Mouse (Mus musculus): ENCODE data around the gene Smyd2. TPM values are rescaled to one million over a fixed set of nuclear protein-coding genes. Genes with fewer than 3 reads are reported as not detected.

The Smyd2 gene
- polyA plus RNA-seq, 1 experiment: 36.5 TPM

- no peak overlapping the region for H3K4me3 ChIP-seq (ENCODE audit: control insufficient read depth, insufficient read depth, low read length)
- DNase-seq: no peak
- WGBS: 91% methylated on average over 4 of the region's 4 CpGs
- peaks cover 10% of the 10 kb centered on the region for H3K4me1 ChIP-seq (replicated peaks; ENCODE audit: control insufficient read depth, insufficient read depth, low read length)
- no peak overlapping the region for H3K27ac ChIP-seq (ENCODE audit: control insufficient read depth, insufficient read depth, low read length)
- no peaks in the 10 kb centered on the region for H3K27me3 ChIP-seq (ENCODE audit: control insufficient read depth, insufficient read depth, low read length)
- TF ChIP-seq POLR2A (IDR thresholded peaks at IDR 0.05; ENCODE audit: control insufficient read depth, extremely low read depth, insufficient read depth, low read length, poor library complexity): no peak
- TF ChIP-seq CTCF (IDR thresholded peaks at IDR 0.05; ENCODE audit: borderline replicate concordance, control insufficient read depth, extremely low read depth, insufficient read depth, low read length, poor library complexity): no peak
- H3K36me3 ChIP-seq (ENCODE audit: control insufficient read depth, insufficient read depth, low read length): no peaks in the 10 kb centered on the region
These were observed 50.1 kb downstream of the Smyd2 start for GRCm38 (mm10) chr1:189872050-189872449.

GRCm38 (mm10) chr1:189871625-189872024, 50.5 kb downstream of the Smyd2 start:
- Histone ChIP-seq H3K36me3 (ENCODE audit: control insufficient read depth, insufficient read depth, low read length) (no peaks in the 10 kb centered on the region), H3K27ac (ENCODE audit: control insufficient read depth, insufficient read depth, low read length) (no peak overlapping the region), H3K4me1 (replicated peaks; ENCODE audit: control insufficient read depth, insufficient read depth, low read length) (peaks cover 15% of the 10 kb centered on the region), H3K4me3 (ENCODE audit: control insufficient read depth, insufficient read depth, low read length) (no peak overlapping the region), H3K27me3 (ENCODE audit: control insufficient read depth, insufficient read depth, low read length) (no peaks in the 10 kb centered on the region)
- TF ChIP-seq POLR2A (IDR thresholded peaks at IDR 0.05; ENCODE audit: control insufficient read depth, extremely low read depth, insufficient read depth, low read length, poor library complexity) (no peak), CTCF (IDR thresholded peaks at IDR 0.05; ENCODE audit: borderline replicate concordance, control insufficient read depth, extremely low read depth, insufficient read depth, low read length, poor library complexity) (no peak)
- DNase-seq: no peak
- 86% methylated on average over 8 of the region's 8 CpGs for WGBS

GRCm38 (mm10) chr1:189870539-189870938, 51.6 kb downstream of the Smyd2 start:
- Histone ChIP-seq H3K27ac (ENCODE audit: control insufficient read depth, insufficient read depth, low read length) (no peak overlapping the region), H3K36me3 (ENCODE audit: control insufficient read depth, insufficient read depth, low read length) (no peaks in the 10 kb centered on the region), H3K4me1 (replicated peaks; ENCODE audit: control insufficient read depth, insufficient read depth, low read length) (peaks cover 25% of the 10 kb centered on the region), H3K4me3 (ENCODE audit: control insufficient read depth, insufficient read depth, low read length) (no peak overlapping the region), H3K27me3 (ENCODE audit: control insufficient read depth, insufficient read depth, low read length) (no peaks in the 10 kb centered on the region)
- DNase-seq: no peak
- 93% methylated on average over 8 of the region's 8 CpGs for WGBS
- TF ChIP-seq CTCF (IDR thresholded peaks at IDR 0.05; ENCODE audit: borderline replicate concordance, control insufficient read depth, extremely low read depth, insufficient read depth, low read length, poor library complexity): no peak
- TF ChIP-seq POLR2A (IDR thresholded peaks at IDR 0.05; ENCODE audit: control insufficient read depth, extremely low read depth, insufficient read depth, low read length, poor library complexity): no peak

GRCm38 (mm10) chr1:189869651-189870270, 52.4 kb downstream of the Smyd2 start:
- Histone ChIP-seq H3K27me3 (ENCODE audit: control insufficient read depth, insufficient read depth, low read length) (no peaks in the 10 kb centered on the region), H3K4me1 (replicated peaks; ENCODE audit: control insufficient read depth, insufficient read depth, low read length) (peaks cover 30% of the 10 kb centered on the region), H3K4me3 (ENCODE audit: control insufficient read depth, insufficient read depth, low read length) (no peak overlapping the region), H3K36me3 (ENCODE audit: control insufficient read depth, insufficient read depth, low read length) (no peaks in the 10 kb centered on the region), H3K27ac (ENCODE audit: control insufficient read depth, insufficient read depth, low read length) (no peak overlapping the region)
- TF ChIP-seq POLR2A (IDR thresholded peaks at IDR 0.05; ENCODE audit: control insufficient read depth, extremely low read depth, insufficient read depth, low read length, poor library complexity): no peak
- TF ChIP-seq CTCF (IDR thresholded peaks at IDR 0.05; ENCODE audit: borderline replicate concordance, control insufficient read depth, extremely low read depth, insufficient read depth, low read length, poor library complexity): peak; percentile 58; the same call in 1 of the 2 replicates
- WGBS: 95% methylated on average over 18 of the region's 18 CpGs
- DNase-seq: peak; percentile 24

GRCm38 (mm10) chr1:189868036-189868435, 54.1 kb downstream of the Smyd2 start:
- Histone ChIP-seq H3K36me3 (ENCODE audit: control insufficient read depth, insufficient read depth, low read length) (no peaks in the 10 kb centered on the region), H3K4me3 (ENCODE audit: control insufficient read depth, insufficient read depth, low read length) (no peak overlapping the region), H3K27ac (ENCODE audit: control insufficient read depth, insufficient read depth, low read length) (no peak overlapping the region), H3K27me3 (ENCODE audit: control insufficient read depth, insufficient read depth, low read length) (no peaks in the 10 kb centered on the region), H3K4me1 (replicated peaks; ENCODE audit: control insufficient read depth, insufficient read depth, low read length) (peaks cover 30% of the 10 kb centered on the region)
- no peak for TF ChIP-seq POLR2A (IDR thresholded peaks at IDR 0.05; ENCODE audit: control insufficient read depth, extremely low read depth, insufficient read depth, low read length, poor library complexity)
- TF ChIP-seq CTCF (IDR thresholded peaks at IDR 0.05; ENCODE audit: borderline replicate concordance, control insufficient read depth, extremely low read depth, insufficient read depth, low read length, poor library complexity): no peak
- WGBS: 90% methylated on average over 10 of the region's 10 CpGs
- peak; percentile 27 for DNase-seq

GRCm38 (mm10) chr1:189867497-189867896, 54.7 kb downstream of the Smyd2 start:
- Histone ChIP-seq H3K4me3 (ENCODE audit: control insufficient read depth, insufficient read depth, low read length) (no peak overlapping the region), H3K27me3 (ENCODE audit: control insufficient read depth, insufficient read depth, low read length) (no peaks in the 10 kb centered on the region)
- DNase-seq: no peak

More at GRCm38 (mm10) chr1:189867497-189867896, 54.7 kb downstream of the Smyd2 start:
- TF ChIP-seq POLR2A (IDR thresholded peaks at IDR 0.05; ENCODE audit: control insufficient read depth, extremely low read depth, insufficient read depth, low read length, poor library complexity) (no peak), CTCF (IDR thresholded peaks at IDR 0.05; ENCODE audit: borderline replicate concordance, control insufficient read depth, extremely low read depth, insufficient read depth, low read length, poor library complexity) (no peak)
- Histone ChIP-seq H3K27ac (ENCODE audit: control insufficient read depth, insufficient read depth, low read length) (peak overlapping the region; percentile 92), H3K4me1 (replicated peaks; ENCODE audit: control insufficient read depth, insufficient read depth, low read length) (peaks cover 30% of the 10 kb centered on the region), H3K36me3 (ENCODE audit: control insufficient read depth, insufficient read depth, low read length) (no peaks in the 10 kb centered on the region)
- WGBS: 68% methylated on average over 9 of the region's 9 CpGs

Measured in thymus, adult 2 months (tissue).